Comparison of ENCODE assay signal across 8 mouse cellular contexts in genomic region chr17:80095254-80095899, GRCm38 (mm10). TPM values are rescaled to one million over a fixed set of nuclear protein-coding genes. Genes with fewer than 3 reads are reported as not detected.
DNase-seq lines count a peak whose midpoint lies in the region; ATAC-seq and TF ChIP-seq lines count a peak whose summit lies in the region.

No protein-coding gene starts in this region.

- peak overlapping the region; percentile 26 for H3K4me3 ChIP-seq in heart, embryonic 15.5 days
- H3K4me3 ChIP-seq in forebrain, embryonic 15.5 days = no peak overlapping the region
- H3K4me3 ChIP-seq in limb, embryonic 14.5 days (replicated peaks; ENCODE audit: low read length) = no peak overlapping the region
- no peak overlapping the region for H3K4me3 ChIP-seq in neural tube, embryonic 12.5 days

- no peak overlapping the region for H3K27ac ChIP-seq in heart, embryonic 15.5 days
- no peak overlapping the region for H3K27ac ChIP-seq in forebrain, embryonic 15.5 days (replicated peaks)
- no peak overlapping the region for H3K27ac ChIP-seq in limb, embryonic 14.5 days (replicated peaks; ENCODE audit: low read depth, low read length)
- no peak overlapping the region for H3K27ac ChIP-seq in neural tube, embryonic 12.5 days

- 84% methylated on average over 9 of the region's 9 CpGs for WGBS in heart, embryonic 15.5 days
- 81% methylated on average over 9 of the region's 9 CpGs for WGBS in forebrain, embryonic 15.5 days
- WGBS in limb, embryonic 14.5 days = 84% methylated on average over 9 of the region's 9 CpGs
- WGBS in neural tube, embryonic 12.5 days = 78% methylated on average over 9 of the region's 9 CpGs

- no peak for TF ChIP-seq POLR2A in limb, embryonic 14.5 days (IDR thresholded peaks at IDR 0.05; ENCODE audit: borderline replicate concordance, extremely low read depth, insufficient read depth, insufficient read length)

- H3K4me2 ChIP-seq in heart, embryonic 15.5 days = peak overlapping the region; percentile 56
- H3K4me2 ChIP-seq in forebrain, embryonic 15.5 days (replicated peaks) = no peak overlapping the region
- H3K4me2 ChIP-seq in limb, embryonic 14.5 days (replicated peaks; ENCODE audit: low read depth, low read length, severe bottlenecking) = peak overlapping the region; percentile 39
- peak overlapping the region; percentile 50 for H3K4me2 ChIP-seq in neural tube, embryonic 12.5 days (replicated peaks)

- H3K27me3 ChIP-seq in heart, embryonic 15.5 days = peaks cover 3% of the 10 kb centered on the region; the same call in 1 of the 2 replicates
- no peaks in the 10 kb centered on the region for H3K27me3 ChIP-seq in forebrain, embryonic 15.5 days
- no peaks in the 10 kb centered on the region for H3K27me3 ChIP-seq in limb, embryonic 14.5 days (ENCODE audit: control insufficient read depth, insufficient read depth, low read length)
- H3K27me3 ChIP-seq in neural tube, embryonic 12.5 days (replicated peaks) = no peaks in the 10 kb centered on the region

- no peak for ATAC-seq in heart, embryonic 15.5 days (replicated peaks; ENCODE audit: insufficient number of reproducible peaks, insufficient read depth, low FRiP score, low read depth)
- peak; percentile 28; the same call in 1 of the 2 replicates for ATAC-seq in forebrain, embryonic 15.5 days (replicated peaks)
- no peak for ATAC-seq in limb, embryonic 14.5 days (ENCODE audit: low FRiP score, low read depth)
- no peak for ATAC-seq in neural tube, embryonic 12.5 days (ENCODE audit: low FRiP score, low read depth)
- ATAC-seq in activated CD4-positive, CD25-positive, alpha-beta regulatory T cell, adult 4 months = no peak

- DNase-seq in heart, postnatal 10 days = no peak
- no peak for DNase-seq in limb, embryonic 14.5 days (ENCODE audit: low spot score)
- no peak for DNase-seq in Muller cell, postnatal 12 days (ENCODE audit: inconsistent ontology term)
- no peak for DNase-seq in retina, postnatal 1 day

- 0 out of 2 replicates have a peak overlapping the region, but pooled peaks have one; percentile 7 for H3K9ac ChIP-seq in heart, embryonic 15.5 days
- 0 out of 2 replicates have a peak overlapping the region, but pooled peaks have one; percentile 8 for H3K9ac ChIP-seq in forebrain, embryonic 15.5 days (replicated peaks)
- peak overlapping the region; percentile 31; the same call in 1 of the 2 replicates for H3K9ac ChIP-seq in limb, embryonic 14.5 days (ENCODE audit: low read depth, low read length, severe bottlenecking)
- 0 out of 2 replicates have a peak overlapping the region, but pooled peaks have one; percentile 10 for H3K9ac ChIP-seq in neural tube, embryonic 12.5 days

- no peaks in the 10 kb centered on the region for H3K9me3 ChIP-seq in heart, embryonic 15.5 days (replicated peaks)
- no peaks in the 10 kb centered on the region for H3K9me3 ChIP-seq in forebrain, embryonic 15.5 days
- no peaks in the 10 kb centered on the region for H3K9me3 ChIP-seq in limb, embryonic 14.5 days (ENCODE audit: control insufficient read depth, low read length)
- no peaks in the 10 kb centered on the region for H3K9me3 ChIP-seq in neural tube, embryonic 12.5 days

- H3K4me1 ChIP-seq in heart, embryonic 15.5 days (replicated peaks) = peaks cover 5% of the 10 kb centered on the region
- H3K4me1 ChIP-seq in forebrain, embryonic 15.5 days = peaks cover 9% of the 10 kb centered on the region; the same call in 1 of the 2 replicates
- peaks cover 9% of the 10 kb centered on the region for H3K4me1 ChIP-seq in limb, embryonic 14.5 days (ENCODE audit: control insufficient read depth, insufficient read depth, low read length)
- peaks cover 11% of the 10 kb centered on the region for H3K4me1 ChIP-seq in neural tube, embryonic 12.5 days

- no peaks in the 10 kb centered on the region for H3K36me3 ChIP-seq in heart, embryonic 15.5 days
- no peaks in the 10 kb centered on the region for H3K36me3 ChIP-seq in forebrain, embryonic 15.5 days
- H3K36me3 ChIP-seq in limb, embryonic 14.5 days (ENCODE audit: control insufficient read depth, insufficient read depth, low read length) = no peaks in the 10 kb centered on the region
- no peaks in the 10 kb centered on the region for H3K36me3 ChIP-seq in neural tube, embryonic 12.5 days

- intact Hi-C loops in heart, postnatal 10 days (cut with DNase I) = no loop called here

RNA-seq across cellular contexts. Expression of gene Galm, which starts 31.9 kb away (rescaled TPM):
- 13.0 and 13.4 TPM in 2 replicates for polyA plus RNA-seq in heart, embryonic 15.5 days (2015; fragmentation: Nextera tagmentation; extraction: Ambion mirVana)
- 1 to 10 TPM; 8.0 to 9.2 TPM for total RNA-seq in heart, postnatal 10 days (2021)
- 2.0 and 2.4 TPM in 2 replicates for polyA plus RNA-seq in forebrain, embryonic 15.5 days (2015; fragmentation: Nextera tagmentation; extraction: Ambion mirVana)
- polyA plus RNA-seq in limb, embryonic 14.5 days (2012; rRNA removed) = 11.7 and 12.1 TPM in 2 replicates
- polyA plus RNA-seq in limb, embryonic 14.5 days (2014; fragmentation: Nextera tagmentation; extraction: Ambion mirVana) = 13.7 and 13.8 TPM in 2 replicates
- 5.0 and 5.2 TPM in 2 replicates for polyA plus RNA-seq in neural tube, embryonic 12.5 days (2016; fragmentation: Nextera tagmentation; extraction: Ambion mirVana)
- 10 to 100 TPM; 33.3 to 40.7 TPM for polyA plus RNA-seq in activated CD4-positive, CD25-positive, alpha-beta regulatory T cell, adult 4 months (2017; shearing (Covaris generic))

RNA-seq across cellular contexts. Expression of gene Hnrnpll, which starts 33.2 kb away (rescaled TPM):
- polyA plus RNA-seq in heart, embryonic 15.5 days (2015; fragmentation: Nextera tagmentation; extraction: Ambion mirVana) = 37.2 and 48.7 TPM in 2 replicates
- 10 to 100 TPM; 36.3 to 37.8 TPM for total RNA-seq in heart, postnatal 10 days (2021)
- 84.5 and 87.9 TPM in 2 replicates for polyA plus RNA-seq in forebrain, embryonic 15.5 days (2015; fragmentation: Nextera tagmentation; extraction: Ambion mirVana)
- polyA plus RNA-seq in limb, embryonic 14.5 days (2012; rRNA removed) = 66.4 and 71.4 TPM in 2 replicates
- 58.0 and 66.8 TPM in 2 replicates for polyA plus RNA-seq in limb, embryonic 14.5 days (2014; fragmentation: Nextera tagmentation; extraction: Ambion mirVana)
- polyA plus RNA-seq in neural tube, embryonic 12.5 days (2016; fragmentation: Nextera tagmentation; extraction: Ambion mirVana) = 120 and 128 TPM in 2 replicates
- 10 to 100 TPM; 22.2 to 32.4 TPM for polyA plus RNA-seq in activated CD4-positive, CD25-positive, alpha-beta regulatory T cell, adult 4 months (2017; shearing (Covaris generic))
